Mouse (Mus musculus): ENCODE data around the gene Farsa. TPM values are rescaled to one million over a fixed set of nuclear protein-coding genes. Genes with fewer than 3 reads are reported as not detected.

Gene Farsa
- polyA plus RNA-seq, 1 experiment, result 149 TPM

GRCm38 (mm10) chr8:84832034-84832717, 24.6 kb upstream of the Farsa start:
- no peak for TF ChIP-seq GATA1 (IDR thresholded peaks at IDR 0.05; ENCODE audit: low read length)

- TF ChIP-seq GATA1 (IDR thresholded peaks at IDR 0.05; ENCODE audit: low read length), result no peak
These were observed 23.7 kb upstream of the Farsa start for GRCm38 (mm10) chr8:84832759-84833742.

DNA sequence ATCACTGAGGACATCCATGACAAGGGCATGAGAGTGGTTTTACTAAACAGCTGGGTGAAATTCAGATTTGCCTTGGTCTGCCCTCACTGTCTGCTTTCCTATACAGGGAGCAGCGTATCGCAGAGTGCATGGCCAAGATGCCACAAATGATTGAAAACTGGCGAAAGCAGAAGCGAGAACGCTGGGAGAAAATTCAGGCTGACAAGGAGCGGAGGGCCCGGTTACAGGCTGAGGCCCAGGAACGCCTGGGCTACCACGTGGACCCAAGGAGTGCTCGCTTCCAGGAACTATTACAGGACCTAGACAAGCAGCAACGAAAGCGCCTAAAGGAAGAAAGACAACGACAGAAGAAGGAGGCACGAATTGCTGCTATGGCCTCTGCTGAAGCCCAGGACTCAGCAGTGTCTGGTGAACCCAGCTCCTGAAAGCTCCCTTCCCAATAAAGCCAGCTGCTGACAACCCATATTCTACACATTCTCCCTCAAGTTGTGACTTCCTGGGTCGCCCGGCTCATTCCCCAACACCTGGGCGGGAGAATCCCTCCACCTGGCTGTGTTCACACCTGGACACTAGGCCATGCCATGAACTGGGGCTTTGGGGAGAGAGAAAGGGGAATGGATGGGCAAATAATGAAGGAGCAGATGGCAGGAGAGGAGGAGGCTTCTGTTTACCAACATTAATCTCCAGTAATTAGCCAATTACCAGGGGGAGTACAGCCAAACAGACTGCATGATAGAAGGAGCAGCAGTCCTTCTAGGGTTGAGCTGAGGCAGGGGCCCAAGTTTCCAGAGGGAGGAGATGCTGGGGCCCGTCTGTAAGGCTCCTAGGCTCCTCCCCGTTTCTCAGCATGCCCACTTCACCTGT, 22.6 kb upstream of the Farsa start:
- TF ChIP-seq GATA1 (IDR thresholded peaks at IDR 0.05; ENCODE audit: low read length), result no peak

GRCm38 (mm10) chr8:84834866-84835855, 21.6 kb upstream of the Farsa start:
- TF ChIP-seq GATA1 (IDR thresholded peaks at IDR 0.05; ENCODE audit: low read length), result no peak

DNA sequence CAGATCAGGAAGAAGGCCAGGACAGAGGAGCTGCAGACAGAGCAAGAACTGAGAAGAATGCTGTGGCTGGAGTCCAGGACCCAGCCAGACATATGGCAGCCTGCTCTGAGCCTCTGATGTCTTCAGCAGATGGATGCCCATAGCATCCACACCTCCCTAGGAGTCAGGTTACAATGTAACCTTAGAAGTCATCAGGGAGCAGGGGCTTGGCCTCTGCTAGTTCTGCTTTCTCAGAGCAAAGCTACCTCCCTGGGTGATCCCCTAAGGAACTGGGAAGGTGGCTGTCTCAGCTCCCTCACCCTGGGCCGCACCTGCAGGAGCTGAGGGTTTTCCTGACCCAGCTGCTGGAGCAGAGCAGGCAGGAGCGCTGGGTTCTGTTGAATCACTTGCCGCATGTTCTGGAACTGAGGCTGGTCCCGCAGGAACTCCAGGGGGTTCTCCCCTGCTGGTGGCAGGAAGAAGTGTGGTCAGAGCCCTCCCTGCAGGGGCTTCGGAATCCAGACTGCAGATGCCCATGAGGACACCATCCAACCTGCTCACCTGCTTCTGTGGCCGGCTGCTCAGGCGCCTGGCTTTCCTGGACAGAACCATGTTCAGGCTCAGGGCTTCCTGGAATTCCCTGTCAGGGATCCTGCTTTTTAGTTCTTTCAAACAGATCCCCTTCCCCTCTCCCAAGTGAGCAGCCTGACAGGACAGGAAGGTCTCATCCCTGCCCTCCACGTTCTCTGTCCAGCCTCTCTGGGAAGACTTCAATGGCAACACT, 19.5 kb upstream of the Farsa start:
- TF ChIP-seq GATA1 (IDR thresholded peaks at IDR 0.05; ENCODE audit: low read length), result no peak

DNA sequence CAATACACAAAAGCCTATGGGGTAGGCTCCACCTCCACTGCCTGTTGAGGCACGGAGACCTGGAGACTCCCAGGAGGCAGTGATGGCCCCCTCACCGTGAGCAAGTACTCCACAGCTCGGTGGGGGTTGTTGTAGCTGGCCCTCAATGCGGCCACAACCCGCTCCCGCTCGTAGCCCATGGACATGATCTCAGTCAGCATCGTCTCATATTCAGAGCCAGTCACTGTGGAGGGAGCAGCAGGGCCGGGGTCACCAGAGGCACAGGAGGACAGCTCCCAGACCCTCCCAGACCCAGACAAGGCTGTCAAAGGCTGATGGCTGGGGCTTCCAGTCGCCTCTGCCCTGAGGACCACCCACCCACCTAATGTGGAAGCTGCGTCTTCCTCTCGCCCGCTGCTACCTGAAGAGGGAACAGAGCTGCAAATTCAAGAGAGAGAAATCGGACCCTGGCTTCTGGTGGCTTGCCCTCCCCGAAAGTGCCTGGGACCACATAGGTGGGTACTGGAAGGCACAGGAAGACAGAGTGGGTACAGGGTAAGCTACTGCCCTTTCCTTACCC, 18.8 kb upstream of the Farsa start:
- TF ChIP-seq GATA1 (IDR thresholded peaks at IDR 0.05; ENCODE audit: low read length), result no peak

DNA sequence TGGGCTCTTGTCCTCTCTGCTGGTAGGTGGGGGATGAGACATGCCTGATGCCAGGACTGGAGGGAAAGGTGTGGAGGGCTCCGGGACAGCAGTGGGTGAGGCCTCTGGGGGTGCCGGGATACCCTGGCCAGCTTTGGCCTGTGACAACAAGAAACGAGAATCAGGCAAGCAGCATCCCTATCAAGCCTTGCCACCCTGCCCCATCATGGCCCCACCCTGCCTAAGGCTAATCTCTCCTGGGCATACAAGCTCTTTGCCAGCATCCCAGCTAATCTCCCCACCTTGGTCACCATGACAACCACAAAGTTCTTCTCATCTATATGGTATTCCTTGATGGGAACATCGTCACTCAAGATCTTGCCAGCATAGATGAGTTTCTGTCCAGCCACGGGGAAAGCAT, 18.3 kb upstream of the Farsa start:
- no peak for TF ChIP-seq GATA1 (IDR thresholded peaks at IDR 0.05; ENCODE audit: low read length)

- no peak for TF ChIP-seq GATA1 (IDR thresholded peaks at IDR 0.05; ENCODE audit: low read length)
These were observed 17.4 kb upstream of the Farsa start for GRCm38 (mm10) chr8:84839411-84839810.

DNA sequence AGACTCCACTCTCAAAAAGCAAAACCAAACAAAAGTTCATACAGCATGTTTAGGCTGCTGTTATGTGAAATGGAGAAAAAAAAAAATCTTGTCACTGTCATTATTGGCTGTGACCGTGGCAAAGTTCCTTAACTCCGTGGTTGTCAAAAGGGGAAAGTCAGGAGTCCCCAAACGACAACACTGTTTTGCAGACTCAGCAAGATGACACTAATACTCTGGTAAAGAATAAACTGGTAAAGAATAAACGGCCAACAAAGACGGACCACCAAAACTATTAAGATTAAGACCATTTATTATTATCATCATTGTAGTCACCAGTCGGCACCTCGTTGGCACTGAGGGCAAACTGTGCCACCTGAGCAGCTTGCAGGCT, 16.9 kb upstream of the Farsa start:
- TF ChIP-seq GATA1 (IDR thresholded peaks at IDR 0.05; ENCODE audit: low read length), result no peak

DNA sequence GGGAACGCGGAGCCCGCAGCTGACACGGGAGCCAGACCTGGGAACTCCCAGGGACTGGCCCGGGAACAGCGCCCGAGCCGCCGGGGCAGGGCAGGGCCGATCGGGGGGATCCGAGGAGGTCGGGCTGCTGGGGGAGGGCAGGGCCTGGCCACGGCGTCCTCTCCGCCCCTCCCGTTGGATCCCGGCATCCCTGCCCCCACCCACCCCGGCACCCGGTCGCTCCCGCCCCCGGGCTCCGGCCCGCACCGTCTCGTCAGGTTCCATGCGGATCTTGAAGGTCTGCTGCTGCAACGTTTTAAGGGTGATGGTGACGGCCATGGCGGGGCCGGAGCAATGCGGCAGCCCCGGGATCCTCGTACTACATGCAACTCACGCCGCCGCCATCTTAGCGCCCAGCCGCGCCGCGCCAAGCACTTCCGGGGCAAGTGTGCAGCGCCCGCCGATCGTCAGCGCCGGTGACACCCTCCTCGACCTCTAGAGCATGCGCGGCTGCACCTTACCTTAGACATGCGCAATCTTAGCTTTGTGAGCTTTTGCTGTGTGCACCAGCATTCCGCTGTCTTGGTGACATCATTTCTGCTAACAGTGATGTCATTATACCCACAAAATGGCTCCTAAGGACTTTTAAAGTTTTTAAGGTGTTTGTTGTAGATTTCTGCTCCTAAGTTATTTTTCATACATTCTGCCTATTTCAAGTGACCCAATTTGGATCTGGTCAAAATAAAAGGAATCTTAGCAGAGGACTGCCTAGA, 16.4 kb upstream of the Farsa start, which contains the start of gene Rad23a:
Gene Rad23a (minus strand): TSS at position 418 of the 752 bp plus-strand sequence.
- no peak for TF ChIP-seq GATA1 (IDR thresholded peaks at IDR 0.05; ENCODE audit: low read length)

- no peak for TF ChIP-seq GATA1 (IDR thresholded peaks at IDR 0.05; ENCODE audit: low read length)
These were observed 15.3 kb upstream of the Farsa start for GRCm38 (mm10) chr8:84841514-84841913.

DNA sequence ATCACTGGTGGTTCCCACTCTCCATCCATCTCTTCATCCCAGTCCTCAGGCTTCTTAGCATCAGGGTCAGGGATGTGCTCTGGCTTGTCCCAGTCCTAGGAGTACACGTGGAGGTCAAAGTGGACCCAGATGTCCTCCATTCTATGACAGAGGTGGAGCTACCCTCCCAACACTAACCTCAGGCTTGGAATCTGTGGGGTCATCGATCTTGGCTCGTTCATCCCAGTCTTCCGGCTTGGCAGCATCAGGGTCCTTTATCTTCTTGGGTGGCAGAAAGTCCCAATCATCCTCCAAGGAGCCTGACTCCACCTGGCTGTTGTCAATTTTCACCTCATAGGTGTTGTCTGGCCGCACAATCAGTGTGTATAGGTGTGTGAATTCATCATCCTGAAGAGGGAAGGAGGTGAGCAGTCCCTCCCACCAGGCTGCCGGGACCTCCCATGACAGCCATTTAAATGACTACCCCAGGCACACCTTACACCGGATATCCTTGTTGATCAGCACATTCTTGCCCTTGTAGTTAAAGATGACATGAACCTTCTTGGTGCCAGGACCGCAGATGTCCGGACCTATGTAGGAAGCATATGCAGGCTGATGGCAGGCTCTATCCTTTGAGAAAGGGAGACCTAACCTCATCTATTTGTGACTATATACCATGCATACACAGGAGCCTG, 12.3 kb upstream of the Farsa start:
- no peak for TF ChIP-seq GATA1 (IDR thresholded peaks at IDR 0.05; ENCODE audit: low read length)

Measured in G1E-ER4 (cell line).